Mouse (Mus musculus) NIH3T3 (cell line): ENCODE results near the gene Mccc2.
"Not testable (repeated sequence)": the region's sequence is repeated elsewhere in the genome, so short reads cannot be mapped to it uniquely, and the experiment has no call there.

Experiments
- DNase-seq: peaks from one replicate; pipeline ENCODE4 v3.0.0-alpha.2; 2012; ENCODE audit warnings: low read depth

Gene Mccc2

GRCm38 (mm10) chr13:100014906-100015895, at the start of gene Mccc2:
Gene Mccc2 (minus strand): TSS chr13:100015639.
- DNase-seq = peak; percentile 80

DNA sequence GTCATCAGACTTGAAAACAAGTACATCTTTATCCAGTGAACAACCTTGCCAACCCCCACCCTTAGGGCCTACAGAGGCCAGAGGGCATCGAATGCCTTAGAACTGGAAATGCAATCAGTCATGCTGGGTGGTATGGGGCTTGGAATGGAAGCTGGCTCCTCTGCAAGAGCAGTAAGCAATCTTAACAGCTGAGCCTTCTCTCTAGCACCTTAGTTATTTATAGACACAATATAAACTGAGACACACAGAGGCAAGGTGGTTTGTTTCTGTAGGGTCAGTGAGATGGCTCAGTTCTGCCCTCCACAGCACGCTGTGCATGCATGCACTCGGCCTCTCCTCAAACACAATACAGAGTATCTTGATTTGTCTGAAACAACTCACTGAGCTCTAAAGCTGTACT, 48.5 kb upstream of the Mccc2 start:
- no peak for DNase-seq

GRCm38 (mm10) chr13:100057738-100058137, 42.3 kb upstream of the Mccc2 start:
- not testable (repeated sequence) for DNase-seq

DNA sequence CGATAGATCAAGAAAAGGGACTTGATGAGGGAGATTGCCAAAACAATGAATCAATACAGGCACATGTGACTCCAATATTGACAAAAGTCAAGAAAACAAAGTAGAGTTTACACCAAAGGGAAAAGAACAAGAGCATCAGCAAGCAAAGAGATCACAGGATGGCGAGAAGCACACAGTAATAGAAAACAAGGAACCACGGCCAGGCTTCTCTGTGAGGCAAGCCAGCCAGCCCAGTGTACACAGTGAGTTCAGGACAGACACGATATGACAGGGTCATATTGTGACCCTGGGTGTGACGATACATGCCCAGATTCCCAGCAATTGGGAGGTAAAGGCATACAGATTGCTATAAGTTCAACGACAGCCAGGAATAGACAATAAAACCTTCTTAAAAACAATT, 10.6 kb upstream of the Mccc2 start:
- no peak for DNase-seq

GRCm38 (mm10) chr13:100016891-100017290, 1.5 kb upstream of the Mccc2 start:
- DNase-seq = no peak

DNA sequence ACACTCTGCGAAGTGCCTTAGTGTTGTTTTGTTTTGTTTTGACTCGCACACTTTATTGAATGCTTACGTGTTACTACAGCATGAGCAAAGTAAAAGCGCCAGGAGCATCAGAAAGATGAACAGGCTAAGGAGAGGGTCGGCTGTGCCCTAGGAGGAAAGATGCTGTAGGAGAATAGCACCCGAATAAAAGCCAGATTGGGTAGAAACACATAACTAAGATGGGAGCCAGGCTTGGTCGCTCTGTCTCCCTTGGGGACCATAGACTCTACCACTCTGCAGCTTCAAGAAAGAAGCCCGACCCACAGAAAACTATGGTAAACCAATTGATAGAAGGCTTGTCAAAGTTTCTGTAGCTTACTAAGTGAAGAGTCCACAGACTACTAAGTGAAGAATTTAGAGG, 498 bp upstream of the Mccc2 start:
- DNase-seq = no peak

DNA sequence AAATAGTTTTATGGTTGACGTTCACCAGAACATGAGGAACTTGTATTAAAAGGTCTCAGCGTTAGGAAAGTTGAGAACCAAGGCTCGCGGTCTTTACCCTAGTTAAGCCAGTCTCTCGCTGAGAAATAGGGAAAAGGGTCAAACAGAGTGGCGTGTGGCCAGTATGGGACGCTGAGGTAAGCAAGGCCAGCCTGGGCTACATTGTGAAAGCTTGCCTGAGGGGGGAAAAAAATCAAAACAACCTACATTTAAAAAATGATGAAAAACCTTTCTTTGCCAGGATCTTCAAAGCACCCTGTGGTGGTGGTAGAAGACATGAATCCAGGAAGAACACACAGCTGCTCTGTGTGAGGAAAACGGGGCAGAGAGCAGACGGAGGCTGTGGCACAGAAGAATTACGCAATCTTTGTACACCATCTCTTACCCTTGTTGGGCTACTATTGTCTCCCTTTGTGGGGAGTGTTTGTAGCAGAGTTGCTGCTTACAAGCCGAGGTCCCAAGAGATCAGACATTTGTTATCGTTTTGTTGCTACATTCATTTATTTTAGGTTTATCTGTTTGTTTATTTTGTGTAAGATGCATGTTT, 9.4 kb downstream of the Mccc2 start:
- no peak for DNase-seq

GRCm38 (mm10) chr13:100001790-100002196, 13.6 kb downstream of the Mccc2 start:
- DNase-seq = peak; percentile 77

DNA sequence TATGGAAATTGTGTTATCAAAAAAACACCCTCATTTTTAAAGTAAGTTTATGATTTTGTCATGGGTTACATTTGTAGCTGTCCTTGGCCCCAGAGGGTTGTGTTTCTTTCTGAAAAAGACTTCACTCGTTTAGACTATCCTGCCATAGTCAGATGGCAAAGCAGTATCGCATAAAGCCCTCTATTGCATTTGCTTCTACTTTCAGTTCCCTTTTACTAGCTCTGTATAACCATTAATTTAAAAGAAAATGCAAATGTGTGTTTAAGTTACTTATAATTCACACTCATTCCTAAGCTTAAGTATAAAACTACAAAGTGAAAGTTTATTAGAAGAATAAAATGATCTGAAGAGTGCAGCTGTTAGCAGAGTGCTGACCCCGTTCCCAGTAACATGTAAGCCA, 16.4 kb downstream of the Mccc2 start:
- no peak for DNase-seq

DNA sequence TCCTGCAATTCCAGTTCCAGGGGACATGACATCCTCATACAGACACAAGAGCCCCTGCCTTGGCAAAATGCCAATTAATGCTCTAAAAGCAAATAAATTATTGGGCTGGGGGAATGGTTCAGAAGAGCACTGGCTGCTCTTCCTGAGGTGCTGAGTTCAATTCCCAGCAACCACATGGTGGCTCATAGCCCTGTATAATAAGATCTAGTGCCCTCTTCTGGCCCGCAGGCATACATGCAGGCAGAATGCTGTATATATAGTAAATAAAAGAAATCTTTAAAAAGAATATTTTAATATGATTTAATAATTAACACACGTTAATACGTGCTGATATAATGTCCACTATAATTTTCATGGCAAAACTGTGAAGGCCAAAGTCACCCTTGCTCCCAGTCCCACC, 17.3 kb downstream of the Mccc2 start:
- no peak for DNase-seq

GRCm38 (mm10) chr13:99989592-99989991, 25.8 kb downstream of the Mccc2 start:
- DNase-seq = no peak

GRCm38 (mm10) chr13:99983320-99983719, 32.1 kb downstream of the Mccc2 start:
- DNase-seq = no peak

DNA sequence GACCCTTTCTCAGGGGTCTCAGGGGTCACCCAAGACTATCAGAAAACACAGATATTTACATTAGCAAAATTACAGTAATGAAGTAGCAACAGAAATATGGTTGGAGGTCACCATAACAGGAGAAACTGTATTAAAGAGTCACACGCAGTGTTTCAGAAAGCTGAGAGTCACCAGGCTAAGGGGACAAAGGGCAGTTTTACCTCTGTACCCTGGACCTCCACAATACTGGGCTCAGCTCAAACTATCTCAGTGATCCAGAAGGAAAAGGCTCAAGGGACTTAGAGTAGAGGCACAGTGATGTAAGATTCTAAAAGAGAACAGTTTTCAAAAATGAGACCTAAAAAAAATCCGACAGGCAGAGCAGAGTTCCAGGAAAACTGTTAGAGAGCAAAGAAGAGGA, 36.0 kb downstream of the Mccc2 start:
- DNase-seq = no peak

DNA sequence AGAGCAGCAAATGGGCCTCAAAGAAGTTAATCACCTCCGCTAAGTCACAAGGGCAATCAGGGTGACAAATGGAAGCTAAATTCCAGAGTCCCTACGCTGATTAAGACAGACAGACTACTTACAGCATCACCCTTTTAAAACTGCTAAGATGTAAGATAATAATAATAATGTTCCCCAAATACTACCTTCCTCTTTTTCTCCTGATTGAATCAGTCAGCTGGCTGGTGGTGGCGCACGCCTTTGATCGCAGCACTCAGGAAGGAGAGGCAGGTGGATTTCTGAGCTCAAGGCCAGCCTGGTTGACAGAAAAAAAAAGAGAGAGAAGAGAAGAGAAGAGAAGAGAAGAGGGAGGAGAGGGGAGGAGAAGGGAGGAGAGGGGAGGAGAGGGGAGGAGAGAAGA, 45.4 kb downstream of the Mccc2 start:
- DNase-seq = no peak

- no peak for DNase-seq
These were observed 48.3 kb downstream of the Mccc2 start for GRCm38 (mm10) chr13:99967013-99967678.

DNA sequence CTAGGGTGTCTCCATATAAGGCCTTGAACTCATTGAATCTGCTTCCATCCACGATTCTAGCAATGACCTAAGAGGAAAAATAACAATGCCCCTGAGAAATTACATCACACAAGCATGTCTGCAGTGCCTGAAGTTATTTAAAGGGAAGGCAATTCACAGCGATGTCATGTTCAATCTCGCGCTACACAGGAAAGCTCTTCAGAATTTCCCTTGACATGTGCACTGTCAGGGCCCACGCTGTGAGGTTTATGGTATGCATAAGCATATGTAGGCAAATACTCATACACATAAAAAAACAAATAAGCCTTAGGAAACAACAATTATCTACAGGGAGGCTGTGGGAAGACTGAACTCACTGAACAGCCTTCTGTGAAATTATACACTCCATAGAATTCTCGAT, 51.6 kb downstream of the Mccc2 start:
- DNase-seq = no peak

DNA sequence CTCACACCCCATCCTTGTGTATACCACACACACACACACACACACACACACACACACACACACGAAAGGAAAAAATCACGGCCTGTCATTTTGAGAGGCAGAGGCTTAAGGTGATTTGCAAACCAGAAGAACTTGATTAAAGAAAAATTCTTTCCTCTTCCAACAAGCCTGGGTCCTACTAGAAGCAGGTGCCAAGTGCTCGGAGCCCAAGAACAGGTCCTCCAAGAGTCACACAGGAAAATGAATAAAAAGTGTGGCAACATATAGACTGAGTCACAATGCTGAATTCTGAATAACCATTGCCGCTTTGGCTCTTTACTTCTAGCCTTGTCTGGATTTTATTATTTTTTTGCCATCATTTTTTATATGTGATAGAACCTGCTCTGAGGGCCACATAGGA, 53.8 kb downstream of the Mccc2 start:
- no peak for DNase-seq

DNA sequence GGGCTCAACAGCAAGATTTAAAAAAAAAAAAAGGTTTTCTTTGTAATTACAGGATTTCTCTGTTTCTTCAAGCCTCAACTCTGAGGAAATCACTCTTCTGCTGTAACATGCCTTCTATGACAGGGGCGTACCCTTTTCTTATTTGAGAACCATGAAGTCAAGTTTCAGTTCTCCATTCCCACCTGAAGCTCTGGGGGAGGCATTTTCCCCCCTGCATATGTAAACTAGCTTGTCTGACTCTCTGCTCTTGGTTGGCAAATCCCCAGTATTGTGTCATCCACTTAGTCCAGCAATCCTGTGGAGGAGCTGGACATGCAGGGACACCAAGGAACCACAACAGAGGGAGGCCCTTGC, 59.9 kb downstream of the Mccc2 start:
- no peak for DNase-seq

GRCm38 (mm10) chr13:99954902-99955590, 60.4 kb downstream of the Mccc2 start:
- DNase-seq = no peak

- DNase-seq = no peak
These were observed 68.0 kb downstream of the Mccc2 start for GRCm38 (mm10) chr13:99947417-99947816.

DNA sequence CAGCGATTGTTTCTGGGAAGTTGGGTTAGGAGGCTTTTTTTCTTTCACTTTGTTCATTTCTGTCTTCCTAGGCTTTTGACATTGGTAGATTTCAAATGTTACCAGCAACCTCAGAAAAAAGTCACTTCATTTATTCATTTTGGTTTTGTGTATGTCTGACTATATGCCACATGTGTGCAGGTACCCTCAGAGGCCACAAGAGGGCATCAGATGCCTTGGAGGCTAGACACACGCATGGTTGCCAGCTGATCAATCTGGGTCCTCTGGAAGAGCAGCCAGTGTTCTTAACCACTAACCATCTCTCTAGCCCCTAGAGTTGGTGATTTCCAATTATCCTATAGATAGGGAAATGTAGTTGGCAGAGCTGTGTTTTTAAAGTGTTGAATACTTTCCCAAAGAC, 71.9 kb downstream of the Mccc2 start:
- no peak for DNase-seq

- DNase-seq = no peak
These were observed 74.8 kb downstream of the Mccc2 start for GRCm38 (mm10) chr13:99940601-99941000.

- no peak for DNase-seq
These were observed 76.1 kb downstream of the Mccc2 start for GRCm38 (mm10) chr13:99939320-99939671.
